Mouse (Mus musculus) brain, embryonic 18.5 days (tissue): ENCODE data around the gene Slc37a1.
A peak's percentile ranks its signal among the peaks of the same experiment; 100 is the strongest.
"Not testable (repeated sequence)": the region's sequence is repeated elsewhere in the genome, so short reads cannot be mapped to it uniquely, and the experiment has no call there.

Experiments used
- DNase-seq: peaks from one replicate; pipeline ENCODE4 v3.0.0-alpha.2; 2012; ENCODE audit warnings: low read depth, low spot score

Slc37a1 gene

DNA sequence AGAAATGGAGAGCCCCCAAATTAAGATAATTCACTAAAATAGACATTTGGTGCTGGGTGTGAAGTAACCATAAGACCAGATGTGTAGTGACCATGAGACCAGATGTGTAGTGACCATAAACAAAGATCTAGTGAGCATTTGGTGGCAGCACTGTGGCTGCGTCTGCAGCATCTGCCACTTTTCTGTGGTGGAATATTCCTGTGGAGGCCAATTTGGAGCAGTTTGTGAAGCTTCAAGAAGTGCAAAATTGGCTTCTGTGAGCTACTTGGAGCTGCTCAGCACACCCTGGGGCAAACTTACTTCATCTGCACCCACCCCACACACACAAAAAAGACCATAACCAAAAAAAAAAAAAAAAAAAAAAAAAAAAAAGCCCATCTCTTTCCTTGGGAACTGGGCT is 18.6 kb upstream of the Slc37a1 start:
- DNase-seq: no peak

DNA sequence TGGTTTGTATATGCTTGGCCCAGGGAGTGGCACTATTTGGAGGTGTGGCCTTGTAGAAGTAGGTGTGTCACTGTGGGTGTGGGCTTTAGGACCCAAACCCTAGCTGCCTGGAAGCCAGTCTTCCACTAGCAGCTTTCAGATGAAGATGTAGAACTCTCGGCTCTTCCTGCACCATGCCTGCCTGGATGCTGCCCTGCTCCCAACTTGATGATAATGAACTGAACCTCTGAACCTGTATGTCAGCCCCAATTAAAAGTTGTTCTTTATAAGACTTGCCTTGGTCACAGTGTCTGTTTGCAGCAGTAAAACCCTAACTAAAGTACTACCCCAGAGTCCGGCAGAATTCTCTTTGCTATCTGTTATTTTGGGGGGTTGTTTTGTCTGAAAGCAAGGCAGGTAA is 16.8 kb upstream of the Slc37a1 start:
- DNase-seq: no peak

DNA sequence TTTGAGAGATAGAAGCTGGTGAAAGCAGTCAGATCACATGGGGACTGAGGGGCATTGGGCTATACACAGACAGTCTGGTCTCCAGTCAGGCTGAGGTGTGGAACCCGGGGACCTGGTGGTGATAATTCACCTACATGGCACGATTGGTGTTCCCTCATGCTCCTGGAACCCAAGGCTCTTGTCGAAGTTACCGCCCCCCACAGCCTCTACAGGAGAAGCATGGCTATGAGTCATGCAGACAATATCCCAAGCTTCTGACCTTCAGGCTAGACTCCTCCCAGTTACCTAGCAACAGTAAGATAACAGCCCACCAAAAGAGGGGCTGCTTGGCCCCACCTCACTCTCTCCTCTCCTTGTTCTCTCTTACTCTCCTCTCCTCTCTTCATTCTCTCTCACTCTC is 16.3 kb upstream of the Slc37a1 start:
- DNase-seq: no peak

DNA sequence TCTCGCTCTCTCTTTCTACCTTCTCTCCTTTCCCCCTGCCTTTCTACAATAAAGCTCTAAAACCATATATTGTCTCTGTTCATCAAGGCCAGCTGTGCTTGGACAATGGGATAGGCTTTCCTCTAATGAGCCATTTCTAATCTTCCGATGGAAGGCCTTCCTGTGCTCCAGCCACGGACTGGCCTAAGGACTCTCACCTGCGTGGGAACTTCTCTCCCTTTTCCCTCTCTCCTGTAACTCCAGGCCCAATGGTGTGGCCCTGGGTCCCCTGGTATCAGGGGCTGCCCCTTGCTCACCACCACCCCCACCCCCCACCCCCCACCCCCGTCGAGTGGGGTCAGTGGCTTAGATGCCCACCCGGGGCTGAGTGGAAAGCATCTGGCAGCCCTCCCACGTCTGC is 15.9 kb upstream of the Slc37a1 start:
- DNase-seq: not testable (repeated sequence)

DNA sequence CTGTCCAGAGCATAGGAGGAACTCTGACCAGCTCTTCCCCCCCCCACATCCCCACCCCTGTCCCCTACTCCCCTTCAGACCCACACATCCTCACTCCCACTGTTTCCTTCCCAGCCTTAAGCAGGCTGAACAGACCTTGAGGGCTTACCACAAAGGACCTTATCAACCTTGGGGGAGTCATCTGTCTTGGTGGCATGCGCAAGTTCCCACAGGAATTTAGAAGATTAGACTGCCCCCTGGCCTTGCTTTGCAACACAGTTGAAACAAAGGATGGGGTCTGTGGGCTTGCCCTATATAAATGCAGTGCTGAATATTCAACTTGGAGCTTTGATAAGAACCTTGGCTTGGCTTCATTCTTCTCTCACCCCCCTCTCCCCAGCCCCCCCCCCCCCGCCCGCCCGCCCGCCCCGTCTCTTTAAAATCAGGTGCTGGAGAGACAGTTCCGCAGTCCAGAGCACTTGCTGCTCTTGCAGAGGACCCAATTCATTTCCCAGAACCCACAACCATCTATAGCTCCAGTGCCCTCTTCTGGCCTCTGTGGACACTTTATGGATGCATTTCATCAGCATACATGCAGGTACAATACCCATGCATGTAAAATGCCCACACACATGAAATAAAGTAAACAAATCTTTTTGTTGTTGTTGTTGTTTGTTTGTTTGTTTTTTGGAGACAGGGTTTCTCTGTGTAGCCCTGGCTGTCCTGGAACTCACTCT is 15.3 kb upstream of the Slc37a1 start:
- DNase-seq: no peak

DNA sequence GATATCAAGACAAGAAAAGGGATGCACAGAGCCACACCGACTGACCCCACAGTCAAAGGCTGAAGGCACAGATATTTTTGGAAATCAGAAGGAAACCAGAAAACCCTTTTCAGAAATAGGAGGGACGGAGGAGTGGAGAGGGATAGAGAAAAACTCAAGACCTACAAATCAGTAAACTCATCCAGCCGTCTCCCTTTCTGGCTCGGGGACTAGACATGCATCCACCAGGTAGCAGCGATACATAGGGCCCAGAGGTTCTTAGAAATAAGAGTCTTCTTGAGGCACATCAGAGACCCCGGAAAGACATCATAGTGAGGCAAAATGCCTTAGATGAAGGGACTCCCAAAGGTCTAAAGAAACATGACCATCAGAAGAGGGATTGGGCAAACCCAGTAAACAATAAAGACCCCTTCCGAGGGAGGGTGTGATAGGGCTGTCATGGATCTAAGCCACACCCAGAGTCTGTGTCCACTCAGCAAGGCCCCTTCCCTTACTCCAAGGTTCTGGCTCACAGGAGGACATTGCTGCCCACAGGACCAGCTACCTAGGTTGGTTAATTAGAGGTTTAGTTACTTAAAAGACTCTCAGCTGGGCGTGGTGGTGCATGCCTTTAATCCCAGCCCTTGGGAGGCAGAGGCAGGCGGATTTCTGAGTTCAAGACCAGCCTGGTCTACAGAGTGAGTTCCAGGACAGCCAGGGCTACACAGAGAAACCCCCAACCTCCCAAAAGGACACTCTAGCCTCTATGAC is 14.0 kb upstream of the Slc37a1 start:
- DNase-seq: no peak

DNA sequence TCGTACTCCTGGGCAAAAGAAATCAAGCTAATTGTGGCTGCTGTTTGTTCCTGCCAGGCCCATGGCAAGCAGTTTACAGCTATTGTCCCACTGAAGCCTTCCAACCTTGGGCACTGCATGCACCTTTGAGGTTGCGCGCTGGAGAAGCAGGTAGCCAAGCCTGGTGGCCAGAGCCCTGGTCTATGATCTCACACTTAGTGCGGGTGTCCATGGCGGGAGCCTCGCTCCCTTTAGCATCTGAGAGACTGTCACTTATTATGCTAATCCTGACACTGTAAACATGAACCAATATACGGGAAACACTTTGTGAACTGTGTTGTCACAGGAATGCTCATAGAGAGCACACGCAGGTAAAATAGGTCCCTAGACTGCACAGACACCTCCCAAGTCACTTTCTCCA is 13.0 kb upstream of the Slc37a1 start:
- DNase-seq: no peak

DNA sequence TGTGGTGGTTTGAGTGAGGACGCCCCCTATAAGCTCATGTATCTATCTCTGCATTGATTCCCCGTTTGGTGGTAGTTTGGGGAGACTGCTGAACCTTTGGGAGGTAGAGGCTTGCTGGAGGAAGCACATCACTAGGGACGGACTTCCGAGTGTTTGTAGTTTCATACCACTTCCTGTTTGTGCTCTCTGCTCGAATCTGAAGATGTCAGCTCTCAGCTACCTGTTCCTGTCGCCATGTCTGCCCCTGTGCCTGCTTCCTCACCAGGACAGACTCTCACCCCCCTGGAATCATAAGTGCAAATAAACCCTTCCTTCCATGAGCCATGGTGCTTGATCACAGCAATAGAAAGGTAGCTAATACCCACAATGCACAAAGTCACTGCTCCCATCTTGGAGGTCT is 11.4 kb upstream of the Slc37a1 start:
- DNase-seq: no peak

DNA sequence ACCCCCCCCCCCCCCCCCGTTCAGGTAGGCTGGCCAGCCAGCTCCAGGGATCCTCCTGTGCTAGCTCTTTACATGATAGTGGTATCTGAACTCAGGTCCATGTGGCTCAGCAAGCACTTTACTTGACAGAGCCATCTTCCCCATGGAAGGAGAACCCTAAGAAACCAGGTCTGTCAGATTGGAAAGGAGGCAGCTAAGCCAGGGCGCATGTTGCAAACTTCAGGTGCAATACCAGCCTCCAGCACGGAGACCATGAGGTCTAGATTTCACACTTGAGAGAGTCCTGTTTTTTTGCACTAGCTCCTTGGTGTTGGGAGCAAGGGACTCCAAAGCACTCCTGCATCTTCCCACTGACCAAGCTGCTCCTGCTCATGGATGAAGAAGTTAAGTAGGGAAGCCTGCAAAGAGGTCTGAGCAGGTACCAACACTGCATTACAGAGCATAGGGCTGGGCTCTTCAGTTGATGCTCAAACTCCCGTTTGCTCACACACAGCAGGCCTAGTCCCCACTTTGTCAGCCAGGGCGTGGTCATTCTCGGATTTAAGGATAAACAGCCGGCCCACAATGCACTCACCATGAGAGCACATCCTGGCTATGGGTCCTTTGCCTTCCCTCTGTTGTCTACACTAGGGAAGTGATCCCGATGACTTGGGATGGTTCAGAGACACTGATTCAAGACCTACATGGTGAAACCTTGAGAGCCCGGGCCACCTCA is 10.2 kb upstream of the Slc37a1 start:
- DNase-seq: no peak

DNA sequence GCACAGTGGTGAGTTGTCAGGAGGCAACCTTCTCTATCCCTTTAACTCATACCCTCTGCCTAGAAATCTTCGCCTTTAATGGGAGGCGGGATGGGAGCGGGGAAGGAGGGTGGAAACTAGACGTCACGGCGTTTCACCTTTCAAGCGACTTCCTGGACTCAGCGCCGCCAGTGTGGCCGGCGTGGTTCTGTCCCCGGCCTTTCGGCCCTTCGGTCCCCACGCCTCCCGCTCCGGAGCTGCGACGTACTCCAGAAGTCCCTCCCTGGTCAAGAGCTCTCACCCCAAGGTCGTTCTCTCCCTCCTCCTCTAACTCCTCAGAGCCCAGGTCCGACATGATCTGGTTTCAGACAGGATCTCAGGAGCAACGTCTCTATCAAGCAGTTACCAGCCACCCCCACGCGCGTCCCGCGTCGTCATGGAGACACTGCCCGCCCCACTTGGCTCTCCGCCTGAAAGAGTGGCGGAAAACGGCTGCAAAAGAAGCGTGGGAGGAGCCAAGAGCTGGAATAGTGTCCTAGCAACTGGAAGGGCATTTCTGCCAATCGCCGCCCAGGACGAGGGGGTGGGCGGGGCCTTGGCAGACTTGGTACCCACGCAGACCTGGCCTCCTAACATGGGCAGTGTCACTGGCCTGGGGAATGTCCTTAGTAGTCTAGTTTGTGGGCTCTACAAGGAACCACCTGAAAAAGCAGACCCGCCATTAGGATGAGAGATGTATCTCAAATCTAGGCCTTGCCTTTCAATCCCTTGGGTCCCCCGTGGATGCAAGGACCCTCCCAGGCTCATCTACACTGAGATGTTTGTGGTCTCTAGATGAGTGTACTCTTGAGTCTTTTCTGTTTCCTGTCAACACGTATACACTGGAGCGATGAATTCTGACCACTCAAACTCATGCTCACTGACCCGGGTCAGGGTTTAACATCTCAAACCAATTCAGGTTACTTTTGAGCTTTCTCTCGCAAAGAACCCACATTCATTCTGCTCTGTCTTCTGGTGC is 9.4 kb upstream of the Slc37a1 start, which contains the start of gene Rsph1:
Rsph1 (minus strand) TSS at position 462 of the 997 bp plus-strand sequence.
- DNase-seq: peak; percentile 81

DNA sequence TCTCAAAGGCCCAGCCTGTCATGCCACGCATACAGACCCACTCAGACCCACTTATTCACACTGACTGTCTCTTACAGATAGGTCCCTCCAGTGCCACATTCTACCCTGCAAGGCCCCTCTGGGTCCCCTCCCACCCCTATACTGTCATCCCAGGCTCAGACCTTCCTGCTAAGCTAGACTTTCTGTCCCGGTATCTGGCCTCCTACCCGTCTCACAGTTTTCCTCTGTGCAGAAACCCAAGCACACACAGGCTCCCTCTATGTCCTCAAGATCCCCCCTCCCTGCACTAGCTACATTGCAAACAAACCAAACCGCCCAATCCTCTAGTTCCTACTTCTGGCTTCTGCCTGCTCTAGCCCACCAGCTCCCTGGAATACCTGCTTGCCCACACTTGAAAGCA is 8.7 kb upstream of the Slc37a1 start:
- no peak for DNase-seq

DNA sequence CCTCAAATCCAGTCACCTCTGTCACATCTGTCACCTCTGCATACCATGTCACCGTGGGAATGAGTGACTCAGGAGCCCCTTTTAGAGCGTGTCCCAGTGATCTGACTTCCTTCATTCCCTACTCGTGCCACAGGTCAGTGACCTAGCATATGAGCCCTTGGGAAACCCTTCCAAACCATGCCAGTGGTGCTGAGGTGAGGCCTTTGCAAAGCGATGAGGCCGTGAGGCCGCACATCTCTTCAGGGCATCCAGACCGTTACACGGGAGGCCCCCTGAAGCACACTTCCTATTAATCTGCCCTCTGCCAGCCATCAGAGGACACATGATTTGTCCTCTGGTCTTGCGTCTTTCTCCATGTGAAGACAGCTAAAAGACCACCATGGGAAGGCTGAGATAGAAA is 7.1 kb upstream of the Slc37a1 start:
- DNase-seq: no peak

DNA sequence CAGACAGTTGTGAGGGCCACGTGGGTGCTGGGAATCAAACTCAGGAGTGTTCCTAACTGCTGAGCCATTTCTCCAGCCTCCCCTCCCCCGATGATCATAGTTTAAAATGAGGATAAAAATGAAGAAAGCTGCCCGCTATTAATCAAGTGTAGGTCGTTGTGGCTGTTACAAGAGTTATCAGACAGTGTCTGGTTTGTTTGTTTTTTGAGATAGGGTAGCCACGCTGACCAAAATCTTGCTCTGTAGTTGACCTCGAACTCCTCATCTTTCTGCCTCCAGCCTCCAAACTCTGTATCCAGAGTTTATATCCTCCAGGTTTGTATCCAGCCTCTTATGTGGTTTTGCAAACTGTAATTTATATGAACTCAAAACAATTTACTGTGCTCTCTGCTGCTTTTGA is 6.3 kb upstream of the Slc37a1 start:
- DNase-seq: no peak

DNA sequence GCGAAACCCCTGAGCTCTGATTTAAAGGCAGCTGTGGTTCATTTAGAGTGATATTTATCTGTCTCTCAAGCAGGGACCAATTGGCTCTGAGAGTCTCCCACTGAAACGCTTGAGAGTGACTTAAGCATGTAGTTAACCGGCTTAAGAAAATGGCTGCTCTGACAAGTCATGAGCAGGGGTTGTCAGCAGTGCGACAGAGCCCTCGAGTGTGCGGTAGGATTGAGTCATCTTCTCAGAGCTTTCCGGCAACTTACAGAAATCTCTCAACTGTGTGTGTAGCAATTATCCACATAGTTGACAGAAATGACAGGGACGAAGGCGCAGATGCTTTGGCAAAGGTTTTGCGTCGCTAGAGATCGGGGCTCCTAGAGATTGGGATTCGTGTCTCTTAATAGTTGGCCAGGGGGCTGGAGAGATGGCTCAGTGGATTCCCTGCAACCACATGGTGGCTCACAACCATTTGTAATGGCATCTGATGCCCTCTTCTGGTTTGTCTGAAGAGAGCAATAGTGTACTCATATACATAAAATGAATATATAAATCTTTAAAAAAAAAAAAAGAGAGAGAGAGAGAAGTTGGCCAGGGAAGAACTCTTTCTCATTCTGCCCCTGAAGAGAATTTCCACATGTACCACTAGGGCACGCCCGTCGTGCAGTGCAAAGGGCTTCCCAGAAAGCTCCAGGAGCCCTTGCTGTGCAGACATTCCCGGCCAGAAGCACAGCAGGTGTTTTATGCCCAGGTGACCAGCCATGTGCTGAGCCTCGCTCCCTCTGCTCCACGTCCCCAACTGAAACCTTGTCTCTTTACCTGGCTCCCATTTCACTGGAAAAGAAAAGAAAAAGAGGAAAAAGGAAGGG is 4.5 kb upstream of the Slc37a1 start:
- DNase-seq: no peak

DNA sequence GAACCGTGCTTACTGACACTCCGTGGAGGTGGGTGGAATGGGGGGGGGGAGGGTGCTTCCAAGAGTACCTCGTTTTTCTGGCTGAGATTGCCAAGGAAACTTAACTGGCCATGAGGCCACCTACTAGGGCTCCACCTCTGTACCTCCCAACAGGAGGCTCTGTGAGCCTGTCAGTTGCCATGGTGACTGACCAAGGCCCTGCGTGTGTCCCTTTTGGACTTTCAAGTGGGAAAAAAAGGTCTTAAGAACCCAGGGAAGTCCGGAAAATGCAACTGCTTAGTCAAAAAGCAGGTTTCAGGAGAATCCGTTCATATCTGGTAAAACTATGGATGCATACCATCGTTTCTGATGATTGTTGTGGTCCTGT is 3.9 kb upstream of the Slc37a1 start:
- no peak for DNase-seq

DNA sequence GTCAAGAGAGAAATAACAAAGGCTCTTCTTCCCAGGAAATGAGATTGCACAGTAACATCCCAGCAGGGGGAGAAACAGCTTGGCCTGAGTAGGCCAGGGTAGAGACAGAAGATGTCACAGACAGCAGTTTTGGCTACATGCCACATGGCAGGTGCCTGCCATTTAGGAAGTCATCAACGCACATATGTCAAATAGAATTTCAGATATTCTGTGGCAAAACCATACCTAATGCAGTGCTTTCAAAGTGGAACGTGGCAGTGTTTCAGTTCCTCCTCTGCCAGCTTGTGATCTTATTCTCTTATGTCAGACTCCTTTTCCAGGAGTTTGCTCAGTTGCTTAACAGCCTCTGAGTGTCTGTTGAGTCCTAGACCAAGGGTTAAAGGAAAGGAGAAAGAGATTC is 725 bp upstream of the Slc37a1 start:
- DNase-seq: no peak

DNA sequence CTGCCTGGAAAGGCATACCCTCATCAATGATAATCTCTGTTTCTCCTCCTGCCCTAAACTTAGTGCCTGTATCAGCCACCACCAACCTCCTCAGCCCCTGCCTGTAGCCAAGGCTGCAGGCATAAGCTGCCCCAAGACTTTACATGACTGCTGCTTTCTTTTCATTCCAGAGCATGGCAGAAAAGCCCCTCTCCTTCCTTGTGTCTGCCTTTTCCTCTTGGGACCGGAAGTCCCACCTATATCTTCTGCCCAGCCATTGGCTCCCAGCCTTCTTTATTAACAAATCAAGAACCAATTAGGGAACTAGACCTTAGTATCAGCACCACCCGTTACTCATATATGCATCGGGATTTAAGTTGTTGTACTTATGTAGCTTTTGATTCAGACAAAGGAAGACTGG is 624 bp downstream of the Slc37a1 start:
- DNase-seq: no peak

DNA sequence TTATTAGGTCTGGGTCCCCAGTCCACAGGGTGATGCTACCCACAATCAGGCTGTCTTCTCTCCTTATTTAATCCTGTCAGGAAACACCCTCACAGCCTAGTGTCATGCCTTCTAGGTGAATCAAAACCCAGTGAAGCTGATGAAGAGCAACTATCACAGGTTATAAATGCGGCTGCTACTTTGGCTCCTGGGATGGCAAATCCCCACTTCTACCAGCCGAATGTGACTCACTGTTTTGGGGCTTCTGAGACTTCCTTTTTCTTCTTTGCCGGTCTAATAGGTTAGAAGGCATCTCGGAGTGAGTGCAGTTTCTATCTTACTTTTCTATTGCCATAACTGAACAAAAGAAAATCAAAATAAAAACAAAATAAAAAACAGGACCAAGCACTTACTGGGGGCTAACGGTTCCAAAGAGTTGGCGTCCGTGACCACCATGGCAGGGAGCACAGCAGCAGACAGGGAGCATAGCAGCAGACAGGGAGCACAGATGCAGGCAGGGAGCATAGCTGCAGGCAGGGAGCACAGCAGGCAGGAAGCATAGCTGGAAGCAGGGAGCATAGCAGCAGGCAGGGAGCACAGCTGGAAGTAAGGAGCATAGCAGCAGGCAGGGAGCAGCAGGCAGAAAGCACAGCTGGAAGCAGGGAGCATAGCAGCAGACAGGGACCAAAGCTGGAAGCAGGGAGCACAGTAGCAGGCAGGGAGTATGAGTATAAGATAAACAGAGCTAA is 2.6 kb downstream of the Slc37a1 start:
- DNase-seq: no peak

DNA sequence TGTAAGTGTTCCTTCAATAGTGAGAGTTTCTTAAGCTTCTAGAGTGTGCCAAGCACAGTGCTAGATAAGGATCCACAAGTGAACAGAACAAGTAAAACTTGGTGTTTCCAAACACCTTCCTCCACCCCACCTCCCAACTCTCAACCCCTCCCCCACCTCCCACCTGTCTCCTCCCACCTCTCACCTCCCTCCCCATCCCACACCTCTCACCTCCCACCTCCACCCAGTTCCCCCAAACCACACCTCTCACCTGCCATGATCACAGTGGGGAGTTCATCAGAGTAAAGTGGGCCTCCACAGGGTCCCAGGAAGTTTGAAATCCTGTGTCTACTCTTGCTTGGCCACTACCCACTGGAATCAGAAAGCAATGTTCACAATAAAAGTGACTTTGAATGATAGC is 3.7 kb downstream of the Slc37a1 start:
- no peak for DNase-seq

DNA sequence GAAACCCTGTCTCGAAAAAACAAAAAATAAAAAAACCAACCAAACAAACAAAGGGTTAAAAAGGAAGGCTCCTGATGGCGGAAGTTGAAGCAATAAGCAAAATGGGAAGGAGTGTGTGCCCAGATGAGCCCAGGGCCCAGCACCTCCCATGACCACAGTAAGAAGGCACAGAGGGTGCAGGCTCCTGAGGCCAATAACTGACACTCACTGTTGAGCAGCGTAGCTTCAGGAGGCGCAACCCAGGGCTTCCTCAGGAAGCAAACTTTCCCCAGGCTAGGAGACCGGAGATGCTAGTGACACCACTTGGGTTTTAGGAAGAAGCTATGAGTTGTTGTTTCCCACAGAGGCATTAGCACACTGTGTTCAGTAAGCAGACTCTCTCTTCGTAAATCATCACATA is 4.3 kb downstream of the Slc37a1 start:
- DNase-seq: no peak
